Mouse (Mus musculus): ENCODE data around the gene Ankrd24. TPM values are rescaled to one million over a fixed set of nuclear protein-coding genes. Genes with fewer than 3 reads are reported as not detected.
A peak's percentile ranks its signal among the peaks of the same experiment; 100 is the strongest.

The Ankrd24 gene
- polyA plus RNA-seq, 1 experiment from 2014 or later: 5.2 TPM

DNA sequence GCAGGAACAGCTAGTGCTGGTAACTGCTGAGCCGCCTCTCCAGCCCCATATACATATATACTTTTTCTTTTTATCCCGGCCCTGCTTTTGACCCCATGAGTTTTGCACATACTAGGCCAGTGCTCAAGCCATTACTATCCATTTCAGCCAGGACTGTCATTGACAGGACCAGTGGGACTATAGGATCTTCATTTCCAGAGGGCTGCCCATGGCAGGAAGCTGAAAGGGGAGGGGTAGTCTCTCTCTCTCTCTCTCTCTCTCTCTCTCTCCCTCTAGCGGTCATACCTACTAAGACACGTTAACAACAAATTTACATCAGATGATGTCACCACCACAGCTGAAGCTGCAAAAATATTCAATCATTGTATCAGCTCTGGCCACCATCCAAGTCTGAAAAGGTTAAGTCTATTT, 25.6 kb upstream of the Ankrd24 start:
- DNase-seq (ENCODE audit: low spot score) (peak; percentile 90), ATAC-seq (no peak)
- Histone ChIP-seq H3K9ac (ENCODE audit: low read length) (no peak overlapping the region), H3K36me3 (ENCODE audit: control insufficient read depth, insufficient read depth, low read length) (no peaks in the 10 kb centered on the region), H3K4me1 (ENCODE audit: control insufficient read depth, insufficient read depth, low read length) (peaks cover 18% of the 10 kb centered on the region), H3K27me3 (replicated peaks; ENCODE audit: control insufficient read depth, insufficient read depth, low read length) (no peaks in the 10 kb centered on the region), H3K27ac (ENCODE audit: low read depth, low read length) (no peak overlapping the region), H3K4me3 (ENCODE audit: low read depth, low read length) (no peak overlapping the region), H3K9me3 (replicated peaks; ENCODE audit: control insufficient read depth, low read length) (no peaks in the 10 kb centered on the region), H3K4me2 (ENCODE audit: low read length) (no peak overlapping the region)
- WGBS: 20% methylated on average over 4 of the region's 4 CpGs

DNA sequence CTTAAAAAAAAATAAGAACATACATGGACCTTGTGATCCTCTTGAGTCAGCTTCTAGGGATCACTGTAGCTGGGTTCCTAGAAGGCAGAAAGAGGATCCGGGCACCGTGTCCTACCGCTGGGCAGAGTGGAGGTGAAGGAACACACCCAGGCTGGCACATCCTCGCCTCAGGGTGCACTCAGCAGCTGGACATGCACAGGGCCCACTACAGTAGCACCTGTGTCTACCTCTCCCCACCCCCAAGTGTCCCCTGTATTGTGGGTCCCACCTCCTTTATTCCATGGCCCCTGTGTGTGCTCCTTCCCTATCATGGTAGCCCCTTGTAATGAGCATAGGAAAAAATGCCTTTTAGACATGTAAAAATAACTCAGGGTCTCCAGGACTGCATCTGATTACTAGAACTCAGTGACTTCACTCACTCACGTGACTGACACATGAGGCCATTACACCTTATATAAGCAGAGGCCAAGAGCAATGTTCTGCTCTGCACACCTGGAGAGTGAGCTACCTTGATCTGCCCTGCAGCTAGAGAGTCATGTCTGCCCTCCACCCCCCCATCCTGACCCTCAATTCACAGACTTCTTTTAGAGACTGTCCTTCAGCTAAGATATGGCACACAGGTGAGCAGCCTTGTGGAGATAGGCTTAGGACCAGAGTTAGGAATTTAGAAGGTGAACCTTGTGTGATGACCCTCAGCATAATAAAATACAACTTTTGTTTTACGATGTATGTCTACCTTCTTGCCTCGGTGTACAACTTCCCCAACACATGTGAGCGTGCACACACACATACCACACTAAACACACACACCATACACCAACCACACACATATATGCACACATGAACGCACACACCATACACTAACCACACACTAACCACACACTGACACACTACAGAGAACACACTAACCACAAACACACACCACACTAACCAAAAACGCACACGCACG, 24.0 kb upstream of the Ankrd24 start:
- Histone ChIP-seq H3K9me3 (replicated peaks; ENCODE audit: control insufficient read depth, low read length) (no peaks in the 10 kb centered on the region), H3K4me3 (ENCODE audit: low read depth, low read length) (no peak overlapping the region), H3K36me3 (ENCODE audit: control insufficient read depth, insufficient read depth, low read length) (no peaks in the 10 kb centered on the region), H3K27ac (ENCODE audit: low read depth, low read length) (no peak overlapping the region), H3K9ac (ENCODE audit: low read length) (no peak overlapping the region), H3K4me2 (ENCODE audit: low read length) (no peak overlapping the region), H3K27me3 (replicated peaks; ENCODE audit: control insufficient read depth, insufficient read depth, low read length) (no peaks in the 10 kb centered on the region), H3K4me1 (ENCODE audit: control insufficient read depth, insufficient read depth, low read length) (peaks cover 16% of the 10 kb centered on the region)
- 83% methylated on average over 12 of the region's 12 CpGs for WGBS
- DNase-seq (ENCODE audit: low spot score) (no peak), ATAC-seq (no peak)

DNA sequence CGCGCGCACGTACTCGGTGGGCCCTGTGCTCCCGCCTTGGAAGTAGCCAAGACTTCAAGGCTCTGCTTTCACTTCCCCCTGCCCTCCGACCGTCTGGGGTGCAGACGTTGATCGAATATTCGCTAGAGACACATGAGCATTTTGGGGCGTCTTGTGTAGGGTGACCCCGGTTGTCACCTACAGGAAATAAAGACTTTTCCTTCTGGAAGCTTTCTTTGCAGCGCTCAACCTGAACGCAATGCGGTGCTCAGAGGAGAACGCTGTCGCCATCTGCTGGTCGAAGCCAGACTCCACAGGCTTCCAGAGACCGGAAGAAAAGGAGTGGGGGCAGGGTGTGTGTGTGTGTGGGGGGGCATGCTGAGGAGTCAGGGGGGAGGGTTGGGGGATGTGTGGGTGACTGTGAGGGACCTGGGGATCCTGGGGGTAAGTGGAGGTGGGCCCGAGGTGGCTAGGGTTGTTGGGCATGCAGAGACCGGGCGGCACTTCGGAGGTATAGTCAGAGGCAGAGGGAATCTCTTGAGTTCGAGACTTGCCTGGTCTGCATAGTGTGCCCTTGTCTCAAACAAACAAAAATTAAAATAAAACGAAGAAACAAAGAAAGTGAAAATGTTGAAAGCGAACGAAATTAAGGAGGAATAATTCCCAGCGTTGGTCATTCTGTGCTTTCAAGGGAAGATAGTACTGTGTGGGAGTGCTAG, 23.2 kb upstream of the Ankrd24 start:
- H3K9ac ChIP-seq (ENCODE audit: low read length): peak overlapping the region; percentile 60
- WGBS: 20% methylated on average over 29 of the region's 29 CpGs
- peak; percentile 42 for ATAC-seq
- no peaks in the 10 kb centered on the region for H3K9me3 ChIP-seq (replicated peaks; ENCODE audit: control insufficient read depth, low read length)
- no peaks in the 10 kb centered on the region for H3K36me3 ChIP-seq (ENCODE audit: control insufficient read depth, insufficient read depth, low read length)
- no peaks in the 10 kb centered on the region for H3K27me3 ChIP-seq (replicated peaks; ENCODE audit: control insufficient read depth, insufficient read depth, low read length)
- H3K27ac ChIP-seq (ENCODE audit: low read depth, low read length): peak overlapping the region; percentile 89
- peak overlapping the region; percentile 66 for H3K4me2 ChIP-seq (ENCODE audit: low read length)
- DNase-seq (ENCODE audit: low spot score): peak; percentile 95
- H3K4me1 ChIP-seq (ENCODE audit: control insufficient read depth, insufficient read depth, low read length): peaks cover 16% of the 10 kb centered on the region
- H3K4me3 ChIP-seq (ENCODE audit: low read depth, low read length): peak overlapping the region; percentile 44

DNA sequence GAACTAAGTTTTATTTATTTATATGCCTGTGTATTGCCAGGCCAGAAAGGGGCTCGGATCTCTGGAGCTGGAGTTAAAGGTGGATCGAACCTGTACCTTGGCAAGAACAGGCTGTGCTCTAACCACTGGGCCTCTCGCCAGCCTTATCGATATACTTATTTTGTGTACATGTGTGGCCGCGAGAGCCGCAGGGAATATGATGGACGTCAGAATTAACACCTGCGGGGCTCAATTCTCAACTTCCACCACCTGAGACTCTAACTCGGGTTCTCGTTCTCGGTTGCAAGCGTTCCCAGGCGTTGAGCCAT, 22.7 kb upstream of the Ankrd24 start:
- Histone ChIP-seq H3K4me1 (ENCODE audit: control insufficient read depth, insufficient read depth, low read length) (peaks cover 14% of the 10 kb centered on the region), H3K9me3 (replicated peaks; ENCODE audit: control insufficient read depth, low read length) (no peaks in the 10 kb centered on the region), H3K4me3 (ENCODE audit: low read depth, low read length) (peak overlapping the region; percentile 44), H3K9ac (ENCODE audit: low read length) (peak overlapping the region; percentile 60), H3K4me2 (ENCODE audit: low read length) (peak overlapping the region; percentile 66), H3K36me3 (ENCODE audit: control insufficient read depth, insufficient read depth, low read length) (no peaks in the 10 kb centered on the region), H3K27me3 (replicated peaks; ENCODE audit: control insufficient read depth, insufficient read depth, low read length) (no peaks in the 10 kb centered on the region), H3K27ac (ENCODE audit: low read depth, low read length) (peak overlapping the region; percentile 89)
- DNase-seq (ENCODE audit: low spot score) (no peak), ATAC-seq (peak; percentile 16; the same call in 1 of the 2 replicates)
- WGBS: 3% methylated on average over 14 of the region's 14 CpGs

DNA sequence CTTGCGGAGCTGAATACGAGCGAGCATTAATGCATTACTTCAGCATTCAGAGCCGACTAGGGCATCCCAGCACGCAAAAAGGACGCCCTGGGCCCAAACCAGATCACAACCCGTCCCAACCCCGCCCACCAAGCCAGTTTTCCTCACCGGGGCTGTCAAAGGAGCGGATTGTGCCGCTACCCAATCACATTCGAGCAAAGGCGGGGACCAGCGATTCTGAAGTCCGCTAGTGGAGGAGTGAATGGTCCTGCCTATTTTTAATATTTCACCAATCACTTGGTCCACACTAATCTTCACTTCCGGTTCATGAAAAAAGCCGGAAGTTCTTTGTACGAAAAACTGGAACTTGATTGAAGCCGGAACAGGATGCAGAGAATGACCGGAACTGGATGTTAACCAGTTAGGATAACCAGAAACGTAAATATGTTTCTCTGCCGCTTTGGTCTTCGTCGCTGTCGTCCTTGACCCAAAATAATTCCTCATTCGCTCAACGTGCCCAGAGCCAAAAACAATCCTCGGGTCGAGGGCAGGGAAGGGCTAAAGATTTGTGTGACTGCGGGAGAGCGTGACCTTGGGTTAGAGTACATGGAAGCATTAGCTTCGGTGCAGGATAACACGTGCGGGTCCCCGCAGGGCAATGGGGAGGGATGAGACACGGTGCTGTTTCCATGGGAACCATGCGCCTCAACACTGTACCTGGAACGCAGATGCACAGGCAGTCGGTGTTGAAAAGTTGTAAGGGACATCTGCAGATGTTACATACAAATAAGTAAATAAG, 22.2 kb upstream of the Ankrd24 start, which contains the start of gene BC025920:
BC025920 (plus strand) TSS at position 297 of the 778 bp plus-strand sequence.
- peak; percentile 87 for ATAC-seq
- peak within 1 kb of the TSS; percentile 89 for H3K27ac ChIP-seq (ENCODE audit: low read depth, low read length)

DNA sequence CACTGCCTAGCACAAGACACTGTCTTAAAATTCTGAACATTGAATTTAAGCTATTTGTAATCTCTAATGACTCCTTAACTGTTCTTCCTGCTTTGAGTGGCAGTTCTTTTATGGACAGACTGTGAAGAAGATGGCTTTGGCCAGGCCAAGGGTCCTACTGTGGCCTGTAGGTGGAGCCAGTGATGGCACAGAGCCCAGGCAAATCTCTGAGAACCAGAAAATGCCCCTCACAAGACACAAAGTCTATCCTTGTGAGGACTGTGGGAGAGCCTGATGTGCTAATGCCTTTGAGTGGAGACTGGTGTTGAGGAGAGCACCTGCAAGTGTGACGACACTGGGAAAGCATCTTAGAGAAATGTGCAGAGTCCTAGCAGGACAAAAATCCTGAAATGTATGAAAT, 20.0 kb upstream of the Ankrd24 start:
- Histone ChIP-seq H3K4me3 (ENCODE audit: low read depth, low read length) (no peak overlapping the region), H3K9ac (ENCODE audit: low read length) (no peak overlapping the region), H3K4me2 (ENCODE audit: low read length) (no peak overlapping the region), H3K4me1 (ENCODE audit: control insufficient read depth, insufficient read depth, low read length) (peaks cover 4% of the 10 kb centered on the region), H3K9me3 (replicated peaks; ENCODE audit: control insufficient read depth, low read length) (0 out of 2 replicates have a peak, but pooled peaks cover 4% of the 10 kb centered on the region), H3K27ac (ENCODE audit: low read depth, low read length) (no peak overlapping the region), H3K27me3 (replicated peaks; ENCODE audit: control insufficient read depth, insufficient read depth, low read length) (no peaks in the 10 kb centered on the region), H3K36me3 (ENCODE audit: control insufficient read depth, insufficient read depth, low read length) (no peaks in the 10 kb centered on the region)
- no peak for DNase-seq (ENCODE audit: low spot score)
- WGBS: 93% methylated on average over 1 of the region's 1 CpGs
- no peak for ATAC-seq

More for the DNA sequence above, 22.2 kb upstream of the Ankrd24 start, which contains the start of gene BC025920:
- under 1% methylated on average over 39 of the region's 39 CpGs for WGBS
- H3K36me3 ChIP-seq (ENCODE audit: control insufficient read depth, insufficient read depth, low read length): no peaks in the 10 kb centered on the region
- H3K4me3 ChIP-seq (ENCODE audit: low read depth, low read length): peak within 1 kb of the TSS; percentile 44
- 0 out of 2 replicates have a peak, but pooled peaks cover 2% of the 10 kb centered on the region for H3K9me3 ChIP-seq (replicated peaks; ENCODE audit: control insufficient read depth, low read length)
- H3K27me3 ChIP-seq (replicated peaks; ENCODE audit: control insufficient read depth, insufficient read depth, low read length): no peaks in the 10 kb centered on the region
- H3K4me2 ChIP-seq (ENCODE audit: low read length): peak within 1 kb of the TSS; percentile 76
- peak; percentile 99 for DNase-seq (ENCODE audit: low spot score)
- H3K9ac ChIP-seq (ENCODE audit: low read length): peak within 1 kb of the TSS; percentile 68
- H3K4me1 ChIP-seq (ENCODE audit: control insufficient read depth, insufficient read depth, low read length): peaks cover 10% of the 10 kb centered on the region

DNA sequence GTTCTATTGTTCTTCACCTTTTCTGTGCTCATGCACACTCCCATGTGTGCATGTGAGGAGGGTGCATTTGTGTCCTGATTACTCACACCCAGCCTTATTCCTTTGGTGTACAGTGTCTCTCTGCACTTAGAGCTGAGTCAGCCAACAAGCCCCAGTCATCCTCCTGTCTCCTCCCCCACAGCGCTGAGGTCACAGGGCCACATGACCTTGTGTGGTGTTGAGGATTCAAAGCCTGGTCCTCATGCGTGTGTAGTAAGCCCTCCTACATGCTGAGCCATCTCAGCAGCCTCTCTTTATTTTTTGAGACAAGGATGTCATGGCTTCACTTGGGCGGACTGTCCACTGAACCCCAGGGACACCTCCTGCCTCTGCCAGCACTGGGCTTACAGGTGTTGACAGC, 15.6 kb upstream of the Ankrd24 start:
- Histone ChIP-seq H3K4me2 (ENCODE audit: low read length) (no peak overlapping the region), H3K4me3 (ENCODE audit: low read depth, low read length) (no peak overlapping the region)

DNA sequence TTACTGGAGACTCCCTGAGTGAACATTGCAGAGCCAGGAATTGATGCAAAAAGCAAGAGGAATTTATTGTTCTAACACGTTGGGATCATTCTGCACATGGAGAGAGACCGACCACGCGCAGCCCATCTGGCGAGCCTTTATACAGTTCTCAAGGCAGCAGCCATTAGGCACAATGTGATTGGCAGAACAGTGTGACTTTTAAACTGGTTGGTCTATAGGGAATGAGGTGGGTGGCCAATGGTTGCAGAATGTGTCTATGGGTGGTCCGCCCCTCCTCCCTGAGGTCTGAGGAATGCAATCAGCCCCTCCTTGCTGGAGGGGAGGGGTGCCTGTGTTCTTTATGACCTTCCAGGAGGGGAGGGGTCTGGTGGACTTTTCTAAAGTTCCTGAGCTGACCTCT, 12.9 kb upstream of the Ankrd24 start:
- Histone ChIP-seq H3K4me1 (ENCODE audit: control insufficient read depth, insufficient read depth, low read length) (no peaks in the 10 kb centered on the region), H3K4me3 (ENCODE audit: low read depth, low read length) (no peak overlapping the region), H3K27ac (ENCODE audit: low read depth, low read length) (no peak overlapping the region), H3K9ac (ENCODE audit: low read length) (no peak overlapping the region), H3K9me3 (replicated peaks; ENCODE audit: control insufficient read depth, low read length) (0 out of 2 replicates have a peak, but pooled peaks cover 4% of the 10 kb centered on the region), H3K36me3 (ENCODE audit: control insufficient read depth, insufficient read depth, low read length) (peaks cover under 1% of the 10 kb centered on the region; the same call in 1 of the 2 replicates), H3K27me3 (replicated peaks; ENCODE audit: control insufficient read depth, insufficient read depth, low read length) (no peaks in the 10 kb centered on the region), H3K4me2 (ENCODE audit: low read length) (no peak overlapping the region)
- ATAC-seq: no peak
- 67% methylated on average over 6 of the region's 6 CpGs for WGBS
- no peak for DNase-seq (ENCODE audit: low spot score)

More for the DNA sequence above, 15.6 kb upstream of the Ankrd24 start:
- DNase-seq (ENCODE audit: low spot score) (no peak), ATAC-seq (no peak)
- no peak overlapping the region for H3K9ac ChIP-seq (ENCODE audit: low read length)
- H3K36me3 ChIP-seq (ENCODE audit: control insufficient read depth, insufficient read depth, low read length): no peaks in the 10 kb centered on the region
- no peak overlapping the region for H3K27ac ChIP-seq (ENCODE audit: low read depth, low read length)
- H3K9me3 ChIP-seq (replicated peaks; ENCODE audit: control insufficient read depth, low read length): 0 out of 2 replicates have a peak, but pooled peaks cover 4% of the 10 kb centered on the region
- no peaks in the 10 kb centered on the region for H3K4me1 ChIP-seq (ENCODE audit: control insufficient read depth, insufficient read depth, low read length)
- 70% methylated on average over 3 of the region's 3 CpGs for WGBS
- H3K27me3 ChIP-seq (replicated peaks; ENCODE audit: control insufficient read depth, insufficient read depth, low read length): no peaks in the 10 kb centered on the region

All from forebrain, embryonic 14.5 days (tissue).